Mouse (Mus musculus) lung, adult 2 months (tissue): ENCODE results near the gene Ints11.

ENCODE experiments used
- CTCF ChIP-seq: fragments of 200-500 bp; IDR thresholded peaks from 2 replicates; pipeline ENCODE4 v1.5.1; 2011; ENCODE audit warnings: mild to moderate bottlenecking, low read length, control low read depth; ENCODE audit not compliant: insufficient read depth
- POLR2A ChIP-seq: fragments of 200-500 bp; IDR thresholded peaks from 2 replicates; pipeline ENCODE4 v1.6.1; 2011; ENCODE audit warnings: low read depth, mild to moderate bottlenecking, control low read depth, low read length, borderline replicate concordance; ENCODE audit errors: extremely low read depth

DNA sequence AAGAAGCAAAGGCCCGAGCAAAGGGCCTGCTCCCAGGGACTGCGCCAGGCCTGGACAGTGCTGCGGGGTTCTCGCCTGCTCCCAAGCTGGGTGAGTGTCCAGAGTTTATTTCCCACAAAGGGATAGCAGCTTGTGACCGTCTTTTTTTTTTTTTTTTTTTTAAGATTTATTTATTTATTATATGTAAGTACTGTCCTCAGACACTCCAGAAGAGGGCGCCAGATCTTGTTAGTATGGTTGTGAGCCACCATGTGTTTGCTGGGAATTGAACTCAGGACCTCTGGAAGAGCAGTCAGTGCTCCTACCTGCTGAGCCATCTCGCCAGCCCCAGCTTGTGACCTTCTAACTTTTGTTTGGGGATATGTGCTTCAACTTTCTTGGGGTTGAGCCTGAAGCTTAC, 48.3 kb upstream of the Ints11 start:
- TF ChIP-seq CTCF, result no peak
- no peak for TF ChIP-seq POLR2A
